Mouse (Mus musculus): ENCODE data around the gene Ush2a.

The Ush2a gene

DNA sequence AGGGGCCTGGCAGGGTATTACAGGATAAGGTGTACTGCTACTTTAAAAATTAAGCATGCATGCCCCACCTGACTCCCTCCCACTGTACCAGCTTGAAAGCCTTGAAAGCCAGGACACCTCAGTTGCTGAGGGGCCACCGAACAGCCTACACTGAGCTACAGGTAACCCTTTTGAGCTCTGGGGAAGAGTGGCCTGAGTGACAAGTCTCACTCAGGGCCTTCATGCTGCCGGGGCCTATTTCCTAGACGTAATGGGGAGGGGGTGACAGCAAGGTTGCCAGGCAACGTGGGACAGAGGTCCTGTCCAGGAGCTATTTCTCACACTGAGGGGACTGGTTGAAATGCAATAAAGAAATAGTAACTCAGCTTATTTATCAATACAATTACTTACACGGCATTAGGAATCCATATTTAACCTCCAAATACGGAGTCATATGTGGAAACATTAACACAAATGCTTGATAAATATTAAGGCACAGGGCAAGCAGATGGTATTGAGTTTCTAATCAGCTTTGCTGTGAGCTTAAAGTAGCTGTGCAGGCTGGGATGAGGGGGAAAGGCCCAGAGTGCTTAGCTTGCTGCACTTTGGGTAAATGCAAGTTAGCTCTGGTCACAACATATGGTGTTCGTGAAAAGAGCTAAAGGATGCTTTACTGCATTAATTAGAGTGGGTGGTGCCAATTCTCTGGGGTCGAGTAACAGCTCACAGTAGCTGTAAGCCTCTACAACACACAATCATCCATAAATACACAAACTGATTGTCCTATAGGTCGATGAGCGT lies at the start of gene Ush2a:
Gene Ush2a (plus strand): TSS at position 121 of the 780 bp plus-strand sequence.
- ATAC-seq (ENCODE audit: insufficient number of reproducible peaks, low FRiP score, low TSS enrichment): no peak

DNA sequence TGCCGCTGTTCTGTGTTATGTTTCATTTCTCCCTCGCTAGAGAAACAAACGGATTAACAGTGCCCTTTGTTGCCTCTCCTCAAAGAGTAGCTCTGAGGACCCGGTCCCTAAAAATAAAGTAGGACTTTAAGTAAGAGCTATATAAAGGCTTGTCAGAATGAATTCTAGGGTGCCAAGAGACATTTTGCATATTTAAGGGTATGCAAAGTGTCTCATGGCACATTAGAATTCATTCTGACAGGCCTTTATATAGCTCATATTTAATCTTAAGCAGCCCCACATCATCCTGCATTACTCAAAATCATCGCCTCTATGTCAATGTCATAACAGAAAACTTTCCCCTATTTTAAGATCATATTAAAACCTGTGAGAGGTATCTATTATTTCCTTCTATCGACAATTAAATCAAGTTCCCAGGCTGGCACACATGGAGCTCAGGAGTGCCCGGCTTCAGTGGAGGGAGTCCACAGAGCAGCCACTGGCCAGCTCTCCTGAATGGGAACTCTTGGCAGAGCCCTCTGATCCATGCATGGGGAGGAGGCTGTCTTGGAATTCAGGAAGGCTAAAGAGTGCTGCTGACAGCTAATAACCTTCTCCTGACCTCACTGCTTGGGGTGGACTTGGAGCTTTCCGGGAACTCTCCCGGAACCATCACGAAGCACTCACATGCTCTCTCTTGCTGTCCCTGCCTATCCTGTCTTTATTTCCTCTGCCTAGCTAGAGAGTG lies 46.8 kb upstream of the Ush2a start:
- ATAC-seq (ENCODE audit: insufficient number of reproducible peaks, low FRiP score, low TSS enrichment): no peak

- no peak for ATAC-seq (ENCODE audit: insufficient number of reproducible peaks, low FRiP score, low TSS enrichment)
These were observed 40.5 kb upstream of the Ush2a start for GRCm38 (mm10) chr1:188221226-188221792.

DNA sequence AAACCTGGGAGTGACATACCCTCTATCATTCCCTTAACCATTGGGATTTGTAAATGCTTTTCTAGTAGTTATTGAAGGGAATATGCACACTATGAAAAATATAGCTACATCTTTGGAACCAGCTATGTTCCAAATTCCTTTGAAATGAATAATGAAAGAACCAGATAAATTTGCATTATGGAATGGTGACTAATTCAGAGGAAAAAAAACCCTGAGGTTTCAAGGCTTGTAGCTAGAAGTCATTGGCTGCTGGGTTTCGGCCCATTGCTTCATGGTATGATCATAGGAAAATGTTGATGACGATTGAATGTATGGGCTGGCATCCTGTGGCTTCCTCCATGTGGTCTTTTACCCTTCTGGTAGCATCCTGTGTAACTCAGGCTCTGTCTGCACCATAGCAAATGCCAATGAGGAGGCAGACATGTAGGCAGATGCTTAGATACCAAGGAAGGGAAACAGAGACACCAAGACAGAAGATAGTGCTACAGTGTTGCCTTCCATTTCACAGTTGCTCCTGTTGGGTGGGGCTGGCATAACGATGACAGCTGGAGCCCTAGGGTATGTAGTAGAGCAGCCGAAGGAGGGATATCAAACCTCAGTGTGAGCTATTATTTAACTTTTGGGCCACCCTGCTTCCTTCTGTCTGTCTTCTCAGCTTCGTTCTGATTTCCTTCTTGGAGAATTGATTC lies 28.6 kb upstream of the Ush2a start:
- no peak for ATAC-seq (ENCODE audit: insufficient number of reproducible peaks, low FRiP score, low TSS enrichment)

GRCm38 (mm10) chr1:188238636-188239035 lies 23.2 kb upstream of the Ush2a start:
- ATAC-seq (ENCODE audit: insufficient number of reproducible peaks, low FRiP score, low TSS enrichment): no peak

DNA sequence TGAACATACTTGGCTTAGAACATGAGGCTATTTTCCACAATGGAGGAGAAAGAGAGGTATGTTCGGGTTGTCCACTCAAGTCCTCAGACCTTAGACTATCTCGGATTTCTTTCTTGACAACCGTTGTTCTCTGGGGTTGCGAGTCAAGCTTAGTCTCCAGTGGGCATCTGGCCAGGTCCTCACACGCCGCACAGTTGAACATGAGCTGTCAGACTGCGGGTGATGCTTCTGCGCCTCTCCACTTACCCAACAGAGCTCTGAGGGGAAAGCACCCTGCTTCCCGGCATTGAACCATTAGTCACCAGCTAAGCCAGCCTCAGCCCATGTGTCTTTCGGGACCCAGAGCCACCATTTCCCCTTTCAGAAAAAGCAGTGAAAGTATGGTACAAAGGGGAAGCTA lies 20.1 kb upstream of the Ush2a start:
- ATAC-seq (ENCODE audit: insufficient number of reproducible peaks, low FRiP score, low TSS enrichment): no peak

DNA sequence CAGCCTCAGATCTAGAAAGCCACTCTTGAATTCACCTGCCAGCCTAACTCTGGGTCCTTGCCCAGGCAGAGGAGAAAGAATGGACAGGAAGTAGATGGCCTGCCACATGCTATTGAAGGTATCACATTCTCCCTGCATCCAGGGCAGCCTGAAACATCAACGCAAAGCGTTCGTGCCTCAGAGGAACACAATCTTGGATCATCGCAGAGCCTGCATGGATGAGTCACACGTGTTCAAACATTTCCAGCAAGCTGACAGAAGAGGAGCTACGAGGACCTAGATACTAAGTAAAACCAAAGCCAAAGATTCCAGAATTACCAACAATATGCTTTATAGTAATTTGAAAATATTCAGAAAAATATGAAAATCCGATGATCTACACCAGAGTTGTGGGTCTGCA lies 4.3 kb upstream of the Ush2a start:
- 0 out of 2 replicates have a peak, but pooled peaks have one; percentile 29 for ATAC-seq (ENCODE audit: insufficient number of reproducible peaks, low FRiP score, low TSS enrichment)

GRCm38 (mm10) chr1:188260259-188261107 lies 1.3 kb upstream of the Ush2a start:
- ATAC-seq (ENCODE audit: insufficient number of reproducible peaks, low FRiP score, low TSS enrichment): no peak

GRCm38 (mm10) chr1:188267127-188267722 lies 5.4 kb downstream of the Ush2a start:
- no peak for ATAC-seq (ENCODE audit: insufficient number of reproducible peaks, low FRiP score, low TSS enrichment)

DNA sequence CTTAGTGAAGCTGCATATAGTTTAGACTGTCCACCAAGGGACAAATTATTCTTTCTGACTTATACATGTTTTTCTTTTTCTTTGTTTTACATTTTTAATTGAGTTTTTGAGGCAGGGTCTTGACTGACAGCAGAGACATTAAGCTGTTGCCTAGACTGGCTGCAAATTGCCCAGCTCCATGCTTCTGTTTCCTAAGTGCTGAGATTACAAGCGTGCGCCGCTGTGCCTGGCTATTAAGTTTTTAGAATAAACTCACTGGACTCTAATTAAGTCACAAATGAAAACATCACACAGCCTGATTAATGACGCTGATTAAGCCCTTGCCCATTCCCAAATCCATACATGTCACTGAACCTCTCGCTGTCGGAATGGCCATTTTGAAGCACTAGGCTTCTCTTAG lies 7.2 kb downstream of the Ush2a start:
- ATAC-seq (ENCODE audit: insufficient number of reproducible peaks, low FRiP score, low TSS enrichment): no peak

GRCm38 (mm10) chr1:188313303-188313702 lies 51.5 kb downstream of the Ush2a start:
- no peak for ATAC-seq (ENCODE audit: insufficient number of reproducible peaks, low FRiP score, low TSS enrichment)

DNA sequence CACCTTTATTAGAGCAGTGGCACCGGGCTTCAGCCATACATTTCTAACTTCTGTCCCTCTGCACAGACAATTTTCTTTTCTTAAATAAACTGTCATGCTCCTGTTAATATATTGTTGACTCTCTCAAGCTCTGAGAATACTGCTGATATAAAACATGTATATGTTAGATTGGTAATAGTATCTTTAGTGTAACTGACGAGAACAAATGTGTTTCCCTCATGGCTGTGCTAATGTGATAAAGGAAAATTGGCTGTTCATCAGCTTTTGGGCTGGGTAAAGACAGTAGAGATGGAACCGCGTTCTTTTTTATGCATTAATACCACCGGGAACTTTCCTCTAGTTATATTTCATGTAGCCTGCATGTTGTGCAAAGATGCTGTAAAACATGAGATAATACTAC lies 54.8 kb downstream of the Ush2a start:
- ATAC-seq (ENCODE audit: insufficient number of reproducible peaks, low FRiP score, low TSS enrichment): no peak

DNA sequence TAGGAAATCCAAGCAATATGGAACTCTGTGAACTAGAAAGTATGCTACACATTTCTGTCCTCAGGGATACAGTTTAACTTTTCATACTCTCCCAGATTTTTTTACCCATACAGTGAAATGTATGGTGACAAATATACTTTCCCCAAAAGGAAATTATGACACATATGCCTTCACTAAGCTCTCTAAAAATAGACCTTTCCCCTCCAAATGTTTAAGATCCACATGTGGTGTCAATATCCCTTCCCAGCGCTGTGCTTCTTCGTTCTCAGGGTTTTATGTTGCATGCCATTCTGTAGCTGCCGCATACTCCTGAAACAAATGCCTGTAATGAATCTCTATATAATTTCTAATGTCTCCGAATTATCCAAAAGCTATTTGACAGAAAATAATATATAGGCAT lies 58.4 kb downstream of the Ush2a start:
- no peak for ATAC-seq (ENCODE audit: insufficient number of reproducible peaks, low FRiP score, low TSS enrichment)

DNA sequence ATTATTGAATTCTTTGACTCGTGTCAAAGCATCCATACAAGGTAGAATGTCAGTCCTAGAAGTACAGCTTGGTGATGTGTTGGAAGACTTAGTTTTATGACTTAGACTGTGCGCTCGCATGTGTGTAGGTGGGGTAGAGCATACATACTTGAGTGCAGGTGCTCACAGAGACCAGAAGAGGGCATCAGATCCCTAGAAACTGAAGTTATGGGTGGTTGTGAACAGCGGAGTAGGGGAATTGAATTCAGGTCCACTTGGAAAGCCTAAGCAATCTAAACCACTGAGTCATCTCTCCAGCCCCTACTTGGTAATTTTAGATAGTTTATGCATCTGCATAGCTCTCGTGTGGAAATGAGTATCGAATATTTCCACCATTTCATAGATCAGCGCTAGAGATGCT lies 59.7 kb downstream of the Ush2a start:
- ATAC-seq (ENCODE audit: insufficient number of reproducible peaks, low FRiP score, low TSS enrichment): no peak

DNA sequence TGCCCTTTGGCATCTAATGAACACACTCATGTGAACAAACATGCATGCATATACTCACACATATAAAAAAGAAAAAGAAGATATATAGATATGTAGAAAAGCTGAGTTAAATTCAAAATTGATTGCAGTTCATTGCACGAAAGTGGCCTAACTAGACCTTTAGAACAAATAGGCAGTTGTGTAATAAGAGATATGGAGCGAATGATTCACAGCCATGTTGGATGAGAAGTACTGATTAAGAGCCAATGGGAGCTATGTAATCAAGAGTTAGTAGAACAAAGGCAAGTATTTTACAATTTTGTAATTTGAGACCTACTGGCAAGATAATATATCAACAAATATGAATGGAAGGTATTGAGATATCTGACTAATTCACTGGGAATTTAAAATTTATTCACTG lies 68.6 kb downstream of the Ush2a start:
- no peak for ATAC-seq (ENCODE audit: insufficient number of reproducible peaks, low FRiP score, low TSS enrichment)

DNA sequence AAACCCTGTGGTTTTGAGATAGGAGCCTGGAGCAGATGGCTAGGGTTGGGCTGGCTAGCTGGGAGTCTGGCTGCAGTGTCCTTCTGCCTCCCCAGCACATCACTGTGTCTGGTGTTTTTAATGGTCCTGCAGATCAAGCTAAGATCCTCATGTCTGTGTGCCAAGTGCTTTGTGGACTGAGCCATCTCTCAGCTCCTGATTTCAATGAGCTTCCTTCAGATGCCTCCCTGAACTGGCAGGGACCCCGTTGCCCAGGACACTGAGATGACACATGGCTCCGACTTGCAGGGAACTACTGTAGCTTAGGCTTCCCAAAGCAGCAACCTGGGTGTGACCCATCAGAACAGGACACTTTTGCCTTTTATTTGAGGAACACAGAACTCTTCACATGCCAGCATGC lies 72.1 kb downstream of the Ush2a start:
- ATAC-seq (ENCODE audit: insufficient number of reproducible peaks, low FRiP score, low TSS enrichment): no peak

DNA sequence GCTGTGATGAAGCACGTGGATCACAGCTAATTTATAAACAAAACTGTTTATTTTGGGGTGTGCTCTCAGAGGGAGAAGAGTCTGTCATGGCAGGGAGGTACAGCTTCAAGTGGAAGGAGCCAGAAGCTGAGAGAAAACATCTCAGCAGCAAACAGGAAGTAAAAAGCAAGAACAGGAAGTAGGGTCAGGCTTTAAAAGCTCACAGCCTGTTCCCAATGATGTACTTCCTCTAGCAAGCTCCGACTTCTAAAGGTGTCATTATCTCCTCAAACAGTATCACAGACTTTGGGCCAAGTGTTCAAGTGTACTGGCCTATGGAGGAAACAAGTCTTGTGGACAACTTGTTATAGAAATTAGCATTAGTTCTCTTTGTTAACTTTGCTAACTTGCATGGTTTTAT lies 85.9 kb downstream of the Ush2a start:
- ATAC-seq (ENCODE audit: insufficient number of reproducible peaks, low FRiP score, low TSS enrichment): no peak

DNA sequence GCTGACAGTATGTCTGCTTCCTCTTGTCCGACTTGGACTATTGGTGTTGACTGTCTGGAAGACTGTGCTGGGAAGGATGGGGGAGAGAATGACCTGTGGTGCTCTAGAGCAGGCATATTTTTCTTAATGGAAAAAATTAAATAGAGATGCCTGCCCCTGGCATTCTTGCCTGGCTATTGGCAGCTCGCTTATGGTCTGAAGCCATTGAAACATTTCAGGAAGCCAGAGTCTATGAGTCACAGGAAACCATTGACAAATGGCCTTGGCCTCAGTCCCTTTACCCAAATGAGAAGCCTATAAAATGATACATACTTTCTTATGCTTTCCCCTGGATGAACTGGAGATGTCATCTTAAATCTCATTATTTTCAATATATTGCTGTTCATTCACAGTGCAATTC lies 92.9 kb downstream of the Ush2a start:
- no peak for ATAC-seq (ENCODE audit: insufficient number of reproducible peaks, low FRiP score, low TSS enrichment)

DNA sequence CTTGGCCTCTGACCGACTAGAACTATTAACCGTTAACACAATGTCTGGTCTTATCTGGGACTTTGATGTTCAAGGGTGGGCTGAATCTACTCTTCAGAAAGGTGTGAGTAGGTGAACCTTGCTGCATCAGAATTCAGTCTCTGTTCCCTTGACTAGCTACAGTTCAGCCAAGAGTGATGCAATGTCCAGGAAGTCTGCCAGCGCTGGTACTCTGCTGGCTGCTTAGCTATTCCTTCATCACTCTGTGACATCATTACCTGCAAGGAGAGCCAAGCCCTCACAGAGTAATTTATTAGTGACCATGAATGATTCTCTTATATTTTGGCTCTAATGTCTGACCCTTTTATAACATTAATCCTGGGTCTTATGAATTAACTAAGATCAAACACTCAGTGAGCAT lies 101.7 kb downstream of the Ush2a start:
- no peak for ATAC-seq (ENCODE audit: insufficient number of reproducible peaks, low FRiP score, low TSS enrichment)

- no peak for ATAC-seq (ENCODE audit: insufficient number of reproducible peaks, low FRiP score, low TSS enrichment)
These were observed 123.4 kb downstream of the Ush2a start for GRCm38 (mm10) chr1:188385180-188385579.

Measured in cerebellum, adult (tissue).